Mouse (Mus musculus): Measurements from ENCODE around the gene Pla1a. TPM values are rescaled to one million over a fixed set of nuclear protein-coding genes. Genes with fewer than 3 reads are reported as not detected.

Gene Pla1a
- polyA plus RNA-seq, 1 experiment from 2014 or later, result 0.37 TPM

GRCm38 (mm10) chr16:38362493-38363255, 70.3 kb downstream of the Pla1a start:
- peak overlapping the region; percentile 73 for H3K4me2 ChIP-seq
- H3K4me3 ChIP-seq, result peak overlapping the region; percentile 70
- peaks cover 52% of the 10 kb centered on the region for H3K4me1 ChIP-seq
- no peaks in the 10 kb centered on the region for H3K9me3 ChIP-seq
- WGBS, result 25% methylated on average over 20 of the region's 20 CpGs
- no peaks in the 10 kb centered on the region for H3K27me3 ChIP-seq (replicated peaks)
- peaks cover 15% of the 10 kb centered on the region for H3K36me3 ChIP-seq
- peak overlapping the region; percentile 98 for H3K9ac ChIP-seq
- no peak for ATAC-seq (ENCODE audit: extremely low read depth, insufficient number of reproducible peaks, low FRiP score, low TSS enrichment)
- peak overlapping the region; percentile 100 for H3K27ac ChIP-seq (replicated peaks)

- WGBS, result 11% methylated on average over 10 of the region's 10 CpGs
- peak within 1 kb of the TSS; percentile 98 for H3K9ac ChIP-seq
- ATAC-seq (ENCODE audit: extremely low read depth, insufficient number of reproducible peaks, low FRiP score, low TSS enrichment), result peak; percentile 78
- peak within 1 kb of the TSS; percentile 73 for H3K4me2 ChIP-seq
- peaks cover 21% of the 10 kb centered on the region for H3K36me3 ChIP-seq
- H3K4me3 ChIP-seq, result peak within 1 kb of the TSS; percentile 70
- peaks cover 52% of the 10 kb centered on the region for H3K4me1 ChIP-seq
- no peaks in the 10 kb centered on the region for H3K9me3 ChIP-seq
- H3K27me3 ChIP-seq (replicated peaks), result no peaks in the 10 kb centered on the region
- peak within 1 kb of the TSS; percentile 100 for H3K27ac ChIP-seq (replicated peaks)
Observed at GRCm38 (mm10) chr16:38361933-38362332, 71.0 kb downstream of the Pla1a start, which contains the start of gene Popdc2. Gene Popdc2, plus strand, starts transcription at chr16:38362209.

- ATAC-seq (ENCODE audit: extremely low read depth, insufficient number of reproducible peaks, low FRiP score, low TSS enrichment), result no peak
- Histone ChIP-seq H3K27ac (replicated peaks) (peak overlapping the region; percentile 100), H3K4me1 (peaks cover 60% of the 10 kb centered on the region), H3K36me3 (peaks cover 19% of the 10 kb centered on the region), H3K4me2 (0 out of 2 replicates have a peak overlapping the region, but pooled peaks have one; percentile 73), H3K27me3 (replicated peaks) (no peaks in the 10 kb centered on the region), H3K4me3 (no peak overlapping the region), H3K9ac (peak overlapping the region; percentile 48), H3K9me3 (no peaks in the 10 kb centered on the region)
- 44% methylated on average over 2 of the region's 2 CpGs for WGBS
Observed at GRCm38 (mm10) chr16:38360317-38360716, 72.6 kb downstream of the Pla1a start.

GRCm38 (mm10) chr16:38359857-38360256, 73.1 kb downstream of the Pla1a start:
- no peak for ATAC-seq (ENCODE audit: extremely low read depth, insufficient number of reproducible peaks, low FRiP score, low TSS enrichment)
- H3K27me3 ChIP-seq (replicated peaks), result no peaks in the 10 kb centered on the region
- no peak overlapping the region for H3K4me3 ChIP-seq
- peak overlapping the region; percentile 100 for H3K27ac ChIP-seq (replicated peaks)
- H3K36me3 ChIP-seq, result peaks cover 16% of the 10 kb centered on the region
- peak overlapping the region; percentile 48 for H3K9ac ChIP-seq
- peaks cover 60% of the 10 kb centered on the region for H3K4me1 ChIP-seq
- H3K4me2 ChIP-seq, result 0 out of 2 replicates have a peak overlapping the region, but pooled peaks have one; percentile 73
- H3K9me3 ChIP-seq, result no peaks in the 10 kb centered on the region
- WGBS, result 50% methylated on average over 3 of the region's 3 CpGs

- Histone ChIP-seq H3K27ac (replicated peaks) (peak overlapping the region; percentile 26; the same call in 1 of the 2 replicates), H3K9me3 (no peaks in the 10 kb centered on the region), H3K4me3 (no peak overlapping the region), H3K36me3 (peaks cover 20% of the 10 kb centered on the region), H3K4me2 (no peak overlapping the region), H3K9ac (0 out of 2 replicates have a peak overlapping the region, but pooled peaks have one; percentile 34), H3K27me3 (replicated peaks) (no peaks in the 10 kb centered on the region), H3K4me1 (peaks cover 65% of the 10 kb centered on the region)
- ATAC-seq (ENCODE audit: extremely low read depth, insufficient number of reproducible peaks, low FRiP score, low TSS enrichment), result no peak
- WGBS, result 72% methylated on average over 2 of the region's 2 CpGs
Observed at GRCm38 (mm10) chr16:38359241-38359640, 73.7 kb downstream of the Pla1a start.

GRCm38 (mm10) chr16:38358256-38358812, 74.6 kb downstream of the Pla1a start:
- Histone ChIP-seq H3K27ac (replicated peaks) (no peak overlapping the region), H3K27me3 (replicated peaks) (no peaks in the 10 kb centered on the region), H3K4me1 (peaks cover 68% of the 10 kb centered on the region), H3K9ac (no peak overlapping the region), H3K4me3 (no peak overlapping the region), H3K4me2 (no peak overlapping the region), H3K9me3 (no peaks in the 10 kb centered on the region), H3K36me3 (peaks cover 25% of the 10 kb centered on the region)
- ATAC-seq (ENCODE audit: extremely low read depth, insufficient number of reproducible peaks, low FRiP score, low TSS enrichment), result no peak
- 84% methylated on average over 6 of the region's 6 CpGs for WGBS

- 0 out of 2 replicates have a peak overlapping the region, but pooled peaks have one; percentile 36 for H3K27ac ChIP-seq (replicated peaks)
- H3K36me3 ChIP-seq, result peaks cover 55% of the 10 kb centered on the region
- no peak overlapping the region for H3K4me3 ChIP-seq
- WGBS, result 57% methylated on average over 5 of the region's 5 CpGs
- H3K27me3 ChIP-seq (replicated peaks), result no peaks in the 10 kb centered on the region
- H3K9me3 ChIP-seq, result no peaks in the 10 kb centered on the region
- peaks cover 63% of the 10 kb centered on the region for H3K4me1 ChIP-seq
- H3K4me2 ChIP-seq, result no peak overlapping the region
- ATAC-seq (ENCODE audit: extremely low read depth, insufficient number of reproducible peaks, low FRiP score, low TSS enrichment), result no peak
- no peak overlapping the region for H3K9ac ChIP-seq
Observed at GRCm38 (mm10) chr16:38354185-38354913, 78.6 kb downstream of the Pla1a start.

- Histone ChIP-seq H3K9me3 (no peaks in the 10 kb centered on the region), H3K36me3 (peaks cover 60% of the 10 kb centered on the region), H3K4me2 (no peak overlapping the region), H3K27ac (replicated peaks) (0 out of 2 replicates have a peak overlapping the region, but pooled peaks have one; percentile 21), H3K27me3 (replicated peaks) (no peaks in the 10 kb centered on the region), H3K9ac (no peak overlapping the region), H3K4me3 (no peak overlapping the region), H3K4me1 (peaks cover 62% of the 10 kb centered on the region)
- 64% methylated on average over 2 of the region's 2 CpGs for WGBS
- no peak for ATAC-seq (ENCODE audit: extremely low read depth, insufficient number of reproducible peaks, low FRiP score, low TSS enrichment)
Observed at GRCm38 (mm10) chr16:38353642-38354041, 79.3 kb downstream of the Pla1a start.

- Histone ChIP-seq H3K4me3 (no peak overlapping the region), H3K9ac (no peak overlapping the region), H3K9me3 (no peaks in the 10 kb centered on the region), H3K27me3 (replicated peaks) (no peaks in the 10 kb centered on the region), H3K36me3 (peaks cover 57% of the 10 kb centered on the region), H3K27ac (replicated peaks) (no peak overlapping the region), H3K4me1 (peaks cover 70% of the 10 kb centered on the region), H3K4me2 (no peak overlapping the region)
- no peak for ATAC-seq (ENCODE audit: extremely low read depth, insufficient number of reproducible peaks, low FRiP score, low TSS enrichment)
Observed at GRCm38 (mm10) chr16:38352851-38353250, 80.1 kb downstream of the Pla1a start.

GRCm38 (mm10) chr16:38352031-38352430, 80.9 kb downstream of the Pla1a start:
- 50% methylated on average over 7 of the region's 7 CpGs for WGBS
- Histone ChIP-seq H3K4me3 (no peak overlapping the region), H3K27me3 (replicated peaks) (no peaks in the 10 kb centered on the region), H3K4me1 (peaks cover 75% of the 10 kb centered on the region), H3K9ac (peak overlapping the region; percentile 67), H3K36me3 (peaks cover 50% of the 10 kb centered on the region), H3K27ac (replicated peaks) (peak overlapping the region; percentile 89), H3K9me3 (no peaks in the 10 kb centered on the region), H3K4me2 (peak overlapping the region; percentile 44)
- ATAC-seq (ENCODE audit: extremely low read depth, insufficient number of reproducible peaks, low FRiP score, low TSS enrichment), result no peak

- peak overlapping the region; percentile 44 for H3K4me2 ChIP-seq
- peak overlapping the region; percentile 89 for H3K27ac ChIP-seq (replicated peaks)
- ATAC-seq (ENCODE audit: extremely low read depth, insufficient number of reproducible peaks, low FRiP score, low TSS enrichment), result no peak
- WGBS, result 26% methylated on average over 6 of the region's 6 CpGs
- H3K4me1 ChIP-seq, result peaks cover 74% of the 10 kb centered on the region
- H3K9me3 ChIP-seq, result no peaks in the 10 kb centered on the region
- H3K4me3 ChIP-seq, result peak overlapping the region; percentile 3; the same call in 1 of the 2 replicates
- peak overlapping the region; percentile 67 for H3K9ac ChIP-seq
- H3K27me3 ChIP-seq (replicated peaks), result no peaks in the 10 kb centered on the region
- H3K36me3 ChIP-seq, result peaks cover 44% of the 10 kb centered on the region
Observed at GRCm38 (mm10) chr16:38350939-38351338, 82.0 kb downstream of the Pla1a start.

Measured in heart, embryonic 13.5 days (tissue).